Mouse (Mus musculus) small intestine, adult 2 months (tissue): ENCODE data around the gene Rsbn1l.

Source experiments
- CTCF ChIP-seq: fragments of 200-500 bp; IDR thresholded peaks from 2 replicates; pipeline ENCODE4 v1.5.1; 2012; ENCODE audit warnings: low read depth, mild to moderate bottlenecking, control low read depth, inconsistent platforms, low read length, moderate library complexity, mixed read lengths; ENCODE audit not compliant: insufficient replicate concordance, insufficient read length; ENCODE audit errors: extremely low read depth
- POLR2A ChIP-seq: fragments of 200-500 bp; IDR thresholded peaks from 2 replicates; pipeline ENCODE4 v1.6.1; 2012; ENCODE audit warnings: low read depth, mild to moderate bottlenecking, control low read depth, inconsistent platforms, low read length, moderate library complexity

DNA sequence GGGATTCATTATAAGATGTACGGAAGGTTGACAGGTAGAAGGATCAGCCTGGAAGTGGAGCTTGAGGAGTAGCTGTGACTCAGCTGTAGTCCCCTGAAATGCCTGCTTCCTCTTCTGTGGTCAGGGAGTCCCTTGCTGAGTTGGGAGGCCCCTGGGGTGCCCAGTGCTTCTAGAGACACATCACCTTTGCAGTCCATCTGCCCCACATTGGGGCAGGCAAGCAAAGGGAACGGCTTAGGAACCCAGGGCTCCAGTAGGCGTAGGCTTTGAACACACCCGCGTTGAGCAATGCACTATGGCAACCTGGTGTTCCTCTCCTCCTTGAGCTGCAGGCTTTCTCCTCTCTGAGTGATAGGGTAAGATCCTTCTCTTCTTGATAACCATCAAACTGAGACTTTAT is 16.9 kb upstream of the Rsbn1l start:
- no peak for TF ChIP-seq CTCF
- no peak for TF ChIP-seq POLR2A
